Mouse (Mus musculus): ENCODE measurements around the gene Arl15.

The Arl15 gene

GRCm38 (mm10) chr13:113845229-113845628 is 50.9 kb downstream of the Arl15 start:
- no peak for DNase-seq

- DNase-seq, result no peak
These were observed 52.1 kb downstream of the Arl15 start for GRCm38 (mm10) chr13:113846413-113846812.

- DNase-seq, result peak; percentile 26
These were observed 56.2 kb downstream of the Arl15 start for GRCm38 (mm10) chr13:113850431-113851034.

- peak; percentile 39 for DNase-seq
These were observed 57.5 kb downstream of the Arl15 start for GRCm38 (mm10) chr13:113851602-113852375.

- no peak for DNase-seq
These were observed 58.0 kb downstream of the Arl15 start for GRCm38 (mm10) chr13:113852376-113852666.

- DNase-seq, result no peak
These were observed 59.8 kb downstream of the Arl15 start for GRCm38 (mm10) chr13:113854146-113854545.

GRCm38 (mm10) chr13:113854551-113855312 is 60.4 kb downstream of the Arl15 start:
- no peak for DNase-seq

GRCm38 (mm10) chr13:113856946-113857345 is 62.6 kb downstream of the Arl15 start:
- no peak for DNase-seq

GRCm38 (mm10) chr13:113858667-113859391 is 64.5 kb downstream of the Arl15 start:
- no peak for DNase-seq

- no peak for DNase-seq
These were observed 65.1 kb downstream of the Arl15 start for GRCm38 (mm10) chr13:113859392-113859776.

GRCm38 (mm10) chr13:113860816-113861215 is 66.5 kb downstream of the Arl15 start:
- no peak for DNase-seq

- DNase-seq, result no peak
These were observed 66.9 kb downstream of the Arl15 start for GRCm38 (mm10) chr13:113861231-113861630.

GRCm38 (mm10) chr13:113862951-113863350 is 68.6 kb downstream of the Arl15 start:
- DNase-seq, result no peak

- no peak for DNase-seq
These were observed 69.4 kb downstream of the Arl15 start for GRCm38 (mm10) chr13:113863688-113864087.

GRCm38 (mm10) chr13:113864278-113864677 is 70.0 kb downstream of the Arl15 start:
- no peak for DNase-seq

- peak; percentile 56 for DNase-seq
These were observed 70.6 kb downstream of the Arl15 start for GRCm38 (mm10) chr13:113864893-113865292.

- no peak for DNase-seq
These were observed 71.1 kb downstream of the Arl15 start for GRCm38 (mm10) chr13:113865378-113865777.

GRCm38 (mm10) chr13:113865806-113866205 is 71.5 kb downstream of the Arl15 start:
- DNase-seq, result peak; percentile 53

- DNase-seq, result no peak
These were observed 73.4 kb downstream of the Arl15 start for GRCm38 (mm10) chr13:113867736-113868135.

- no peak for DNase-seq
These were observed 75.2 kb downstream of the Arl15 start for GRCm38 (mm10) chr13:113869212-113870205.

GRCm38 (mm10) chr13:113870403-113870802 is 76.1 kb downstream of the Arl15 start:
- DNase-seq, result no peak

GRCm38 (mm10) chr13:113871853-113872252 is 77.5 kb downstream of the Arl15 start:
- DNase-seq, result no peak

All from right cerebral cortex, adult 18-20 months (tissue).